Mouse (Mus musculus) limb, embryonic 10.5 days (tissue): ENCODE measurements around the gene Rab1a. TPM values are rescaled to one million over a fixed set of nuclear protein-coding genes. Genes with fewer than 3 reads are reported as not detected.
A peak's percentile ranks its signal among the peaks of the same experiment; 100 is the strongest.
"Not testable (repeated sequence)": the region's sequence is repeated elsewhere in the genome, so short reads cannot be mapped to it uniquely, and the experiment has no call there.

Source experiments
- DNase-seq: peaks from one replicate; pipeline ENCODE4 v3.0.0-alpha.2; 2017; ENCODE audit warnings: low spot score
- H3K27ac ChIP-seq: fragments of 300-500 bp; sonication (generic); 2 replicates; pipeline ENCODE4 v1.5.1; 2016; ENCODE audit warnings: mild to moderate bottlenecking
- H3K27me3 ChIP-seq: fragments of 300-500 bp; sonication (generic); 2 replicates; pipeline ENCODE4 v1.6.1; 2016; ENCODE audit warnings: low read depth, mild to moderate bottlenecking; ENCODE audit not compliant: poor library complexity, severe bottlenecking
- H3K36me3 ChIP-seq: fragments of 300-500 bp; sonication (generic); 2 replicates; pipeline ENCODE4 v1.6.1; 2016; ENCODE audit warnings: mild to moderate bottlenecking, moderate library complexity
- H3K4me1 ChIP-seq: fragments of 300-500 bp; sonication (generic); 2 replicates; pipeline ENCODE4 v1.6.1; 2016
- H3K4me3 ChIP-seq: fragments of 300-500 bp; sonication (generic); 2 replicates; pipeline ENCODE4 v1.5.1; 2016; ENCODE audit warnings: mild to moderate bottlenecking, moderate library complexity
- H3K9me3 ChIP-seq: fragments of 300-500 bp; sonication (generic); replicated peaks from 2 replicates; pipeline ENCODE4 v1.6.1; 2016; ENCODE audit warnings: mild to moderate bottlenecking
- WGBS: fragments of 180-500 bp; shearing (Covaris S2); methylation state at CpG from one replicate; pipeline ENCODE4 v1.1.7; 2016; 5-methylcytosine and 5-hydroxymethylcytosine counted together
- polyA plus RNA-seq: library from polyadenylated mRNA; unstranded; fragments of >200 nt; fragmentation: Nextera tagmentation; extraction: Ambion mirVana; gene quantifications from 2 replicates; pipeline ENCODE4 v1.2.1, GENCODE M21; 2016

Gene Rab1a
- polyA plus RNA-seq, 1 experiment from 2014 or later: 206 TPM

GRCm38 (mm10) chr11:20202299-20203011 is 1.2 kb downstream of the Rab1a start:
- Histone ChIP-seq H3K27me3 (no peaks in the 10 kb centered on the region), H3K27ac (peak overlapping the region; percentile 97; the same call in 1 of the 2 replicates), H3K4me3 (peak overlapping the region; percentile 99), H3K4me1 (peaks cover 26% of the 10 kb centered on the region), H3K9me3 (no peaks in the 10 kb centered on the region), H3K36me3 (peaks cover 9% of the 10 kb centered on the region; the same call in 1 of the 2 replicates)
- DNase-seq: no peak
- 75% methylated on average over 7 of the region's 7 CpGs for WGBS

DNA sequence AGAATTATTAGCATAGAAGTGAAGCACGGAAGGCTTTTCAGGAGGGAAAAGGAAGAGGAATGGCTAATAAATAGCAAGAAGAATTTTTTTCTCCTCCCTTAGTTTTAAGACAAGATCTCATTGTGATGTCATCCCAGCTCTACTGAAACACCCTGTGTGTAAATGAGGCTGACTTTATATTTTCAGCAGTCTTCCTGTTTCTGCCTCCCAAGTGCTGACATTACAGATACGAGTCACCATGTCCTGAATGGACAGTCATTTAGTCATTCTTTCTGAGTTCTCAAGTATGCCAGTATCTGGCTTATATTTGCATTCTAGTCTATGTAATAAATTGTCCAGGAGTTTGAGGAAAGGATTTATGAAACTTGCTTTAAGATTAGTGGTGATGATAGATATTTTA is 3.1 kb downstream of the Rab1a start:
- H3K4me3 ChIP-seq: no peak overlapping the region
- H3K9me3 ChIP-seq: no peaks in the 10 kb centered on the region
- no peaks in the 10 kb centered on the region for H3K27me3 ChIP-seq
- 80% methylated on average over 2 of the region's 2 CpGs for WGBS
- peaks cover 26% of the 10 kb centered on the region for H3K4me1 ChIP-seq
- H3K36me3 ChIP-seq: peaks cover 15% of the 10 kb centered on the region
- no peak overlapping the region for H3K27ac ChIP-seq
- DNase-seq: no peak

DNA sequence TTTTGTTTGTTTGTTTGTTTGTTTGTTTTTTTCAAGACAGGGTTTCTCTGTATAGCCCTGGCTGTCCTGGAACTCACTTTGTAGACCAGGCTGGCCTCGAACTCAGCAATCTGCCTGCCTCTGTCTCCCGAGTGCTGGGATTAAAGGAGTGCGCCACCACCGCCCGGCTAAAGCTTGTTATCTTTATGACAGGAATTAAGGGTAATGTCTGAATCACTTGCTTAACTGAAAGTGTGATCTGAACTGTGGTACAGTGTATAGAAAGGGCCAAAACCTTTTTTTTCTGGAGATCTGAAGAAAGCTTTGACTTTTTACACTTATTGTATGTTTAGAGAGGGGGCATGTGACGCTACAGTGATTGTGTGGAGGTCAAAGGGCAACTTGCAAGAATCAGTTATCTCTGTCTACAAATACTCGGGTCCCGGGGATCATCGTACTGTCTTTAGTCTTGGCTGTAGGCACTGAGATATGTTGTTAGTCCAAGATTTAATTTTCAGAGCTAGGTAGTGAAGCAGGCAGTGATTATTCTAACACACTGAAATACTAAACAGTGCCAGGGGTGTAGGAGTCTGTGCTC is 3.7 kb downstream of the Rab1a start:
- peaks cover 15% of the 10 kb centered on the region for H3K36me3 ChIP-seq
- no peaks in the 10 kb centered on the region for H3K27me3 ChIP-seq
- peaks cover 26% of the 10 kb centered on the region for H3K4me1 ChIP-seq
- no peak for DNase-seq
- no peaks in the 10 kb centered on the region for H3K9me3 ChIP-seq
- WGBS: 80% methylated on average over 9 of the region's 9 CpGs
- H3K27ac ChIP-seq: no peak overlapping the region
- H3K4me3 ChIP-seq: no peak overlapping the region

- Histone ChIP-seq H3K36me3 (peaks cover 15% of the 10 kb centered on the region), H3K27ac (no peak overlapping the region), H3K4me3 (no peak overlapping the region), H3K4me1 (peaks cover 24% of the 10 kb centered on the region), H3K27me3 (no peaks in the 10 kb centered on the region), H3K9me3 (no peaks in the 10 kb centered on the region)
- DNase-seq: no peak
- WGBS: 92% methylated on average over 4 of the region's 4 CpGs
These were observed 4.3 kb downstream of the Rab1a start for GRCm38 (mm10) chr11:20205538-20205937.

GRCm38 (mm10) chr11:20206626-20207223 is 5.5 kb downstream of the Rab1a start:
- H3K27me3 ChIP-seq: no peaks in the 10 kb centered on the region
- peaks cover 15% of the 10 kb centered on the region for H3K36me3 ChIP-seq
- DNase-seq: no peak
- 88% methylated on average over 2 of the region's 2 CpGs for WGBS
- peaks cover 24% of the 10 kb centered on the region for H3K4me1 ChIP-seq
- H3K9me3 ChIP-seq: no peaks in the 10 kb centered on the region
- no peak overlapping the region for H3K27ac ChIP-seq
- H3K4me3 ChIP-seq: no peak overlapping the region

DNA sequence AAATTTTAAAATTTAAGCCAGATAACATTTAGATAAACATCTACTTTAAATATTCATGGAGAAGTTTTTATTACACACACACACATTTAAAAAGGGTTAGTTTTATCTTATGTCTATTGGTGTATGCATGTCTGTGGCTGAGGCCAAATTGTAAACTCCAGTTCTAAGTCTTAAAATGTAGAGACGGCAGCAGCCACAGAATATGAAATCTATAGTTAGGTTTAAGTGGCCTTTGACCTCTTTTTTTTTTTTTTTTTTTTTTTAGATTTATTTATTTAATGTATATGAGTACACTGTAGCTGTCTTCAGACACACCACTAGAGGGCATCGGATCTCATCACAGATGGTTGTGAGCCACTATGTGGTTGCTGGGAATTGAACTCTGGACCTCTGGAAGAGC is 6.4 kb downstream of the Rab1a start:
- Histone ChIP-seq H3K9me3 (no peaks in the 10 kb centered on the region), H3K27me3 (no peaks in the 10 kb centered on the region)

GRCm38 (mm10) chr11:20211838-20212237 is 10.6 kb downstream of the Rab1a start:
- Histone ChIP-seq H3K27me3 (no peaks in the 10 kb centered on the region), H3K36me3 (peaks cover 30% of the 10 kb centered on the region), H3K4me1 (no peaks in the 10 kb centered on the region), H3K4me3 (no peak overlapping the region), H3K27ac (no peak overlapping the region), H3K9me3 (no peaks in the 10 kb centered on the region)
- no peak for DNase-seq
- WGBS: 93% methylated on average over 2 of the region's 2 CpGs

More for the DNA sequence above, 6.4 kb downstream of the Rab1a start:
- WGBS: 83% methylated on average over 2 of the region's 2 CpGs
- peaks cover 15% of the 10 kb centered on the region for H3K36me3 ChIP-seq
- no peak overlapping the region for H3K27ac ChIP-seq
- H3K4me3 ChIP-seq: no peak overlapping the region
- H3K4me1 ChIP-seq: peaks cover 19% of the 10 kb centered on the region
- no peak for DNase-seq

- H3K36me3 ChIP-seq: peaks cover 54% of the 10 kb centered on the region
- H3K27ac ChIP-seq: no peak overlapping the region
- H3K4me3 ChIP-seq: no peak overlapping the region
- H3K27me3 ChIP-seq: no peaks in the 10 kb centered on the region
- 92% methylated on average over 1 of the region's 1 CpGs for WGBS
- H3K4me1 ChIP-seq: no peaks in the 10 kb centered on the region
- DNase-seq: no peak
- H3K9me3 ChIP-seq: no peaks in the 10 kb centered on the region
These were observed 13.5 kb downstream of the Rab1a start for GRCm38 (mm10) chr11:20214779-20215178.

DNA sequence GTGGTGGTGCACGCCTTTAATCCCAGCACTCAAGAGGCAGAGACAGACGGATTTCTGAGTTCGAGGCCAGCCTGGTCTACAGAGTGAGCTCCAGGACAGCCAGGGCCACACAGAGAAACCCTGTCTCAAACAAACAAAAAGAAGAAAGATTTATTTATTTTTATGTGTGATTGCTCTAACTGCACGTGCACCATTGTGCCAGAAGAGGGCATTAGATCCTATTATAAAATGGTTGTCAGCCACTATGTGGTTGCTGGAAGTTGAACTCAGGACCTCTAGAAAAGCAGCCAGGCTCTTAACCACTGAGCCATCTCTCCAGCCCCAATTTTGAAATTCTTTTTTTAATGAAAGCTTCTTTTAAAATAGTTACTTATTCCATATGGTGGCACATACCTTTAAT is 15.2 kb downstream of the Rab1a start:
- Histone ChIP-seq H3K4me3 (no peak overlapping the region), H3K36me3 (peaks cover 68% of the 10 kb centered on the region), H3K27me3 (no peaks in the 10 kb centered on the region), H3K9me3 (no peaks in the 10 kb centered on the region), H3K27ac (no peak overlapping the region), H3K4me1 (no peaks in the 10 kb centered on the region)
- DNase-seq: no peak
- WGBS: 90% methylated on average over 4 of the region's 4 CpGs

- no peak overlapping the region for H3K27ac ChIP-seq
- H3K9me3 ChIP-seq: no peaks in the 10 kb centered on the region
- WGBS: 100% methylated on average over 1 of the region's 1 CpGs
- no peaks in the 10 kb centered on the region for H3K27me3 ChIP-seq
- no peak for DNase-seq
- peaks cover 72% of the 10 kb centered on the region for H3K36me3 ChIP-seq
- no peaks in the 10 kb centered on the region for H3K4me1 ChIP-seq
- no peak overlapping the region for H3K4me3 ChIP-seq
These were observed 16.0 kb downstream of the Rab1a start for GRCm38 (mm10) chr11:20217227-20217626.

GRCm38 (mm10) chr11:20221671-20222070 is 20.4 kb downstream of the Rab1a start:
- WGBS: 100% methylated on average over 1 of the region's 1 CpGs
- H3K27ac ChIP-seq, DNase-seq, H3K9me3 ChIP-seq, H3K4me1 ChIP-seq, H3K4me3 ChIP-seq, H3K27me3 ChIP-seq: not testable (repeated sequence)
- H3K36me3 ChIP-seq: peaks cover 91% of the 10 kb centered on the region

DNA sequence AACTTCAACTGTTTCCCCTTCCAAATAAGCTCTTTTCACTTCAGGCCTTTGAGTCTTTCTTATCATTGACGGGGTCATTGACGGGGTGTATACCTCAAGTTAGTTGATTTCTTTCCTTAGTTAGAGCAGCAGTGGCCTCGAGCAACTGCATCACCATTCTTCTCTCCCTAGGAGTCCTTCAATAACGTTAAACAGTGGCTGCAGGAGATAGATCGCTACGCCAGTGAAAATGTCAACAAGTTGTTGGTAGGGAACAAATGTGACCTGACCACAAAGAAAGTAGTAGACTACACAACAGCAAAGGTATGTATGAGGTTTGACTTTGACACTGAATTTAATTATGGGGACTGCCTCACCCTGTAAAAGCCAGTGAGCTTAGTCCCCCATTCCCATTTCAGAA is 23.0 kb downstream of the Rab1a start:
- WGBS: 84% methylated on average over 6 of the region's 6 CpGs
- Histone ChIP-seq H3K4me1 (no peaks in the 10 kb centered on the region), H3K9me3 (no peaks in the 10 kb centered on the region), H3K27ac (no peak overlapping the region), H3K27me3 (no peaks in the 10 kb centered on the region), H3K4me3 (no peak overlapping the region), H3K36me3 (peaks cover 90% of the 10 kb centered on the region)
- DNase-seq: no peak

DNA sequence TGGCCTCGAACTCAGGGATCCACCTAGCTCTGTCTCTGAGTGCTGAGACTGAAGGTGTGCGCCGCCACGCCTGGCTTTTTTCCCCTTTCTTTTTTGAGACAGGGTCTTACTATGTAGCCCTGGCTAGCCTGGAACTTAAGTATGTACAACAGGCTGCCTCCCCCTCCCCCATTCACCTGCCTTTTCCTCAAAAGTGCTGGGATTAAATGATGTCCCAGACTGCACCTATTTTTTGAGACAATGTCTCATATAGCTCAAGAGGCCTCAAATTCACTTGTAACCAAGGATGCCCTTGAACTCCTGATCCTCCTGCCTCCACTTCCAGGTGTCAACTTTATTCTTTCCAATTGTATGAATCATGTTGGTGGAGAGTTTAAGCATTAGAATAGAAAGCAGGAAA is 24.7 kb downstream of the Rab1a start:
- Histone ChIP-seq H3K36me3 (peaks cover 93% of the 10 kb centered on the region), H3K27ac (no peak overlapping the region), H3K4me1 (no peaks in the 10 kb centered on the region), H3K4me3 (no peak overlapping the region), H3K27me3 (no peaks in the 10 kb centered on the region), H3K9me3 (no peaks in the 10 kb centered on the region)
- WGBS: 97% methylated on average over 4 of the region's 4 CpGs
- no peak for DNase-seq
